Mouse (Mus musculus): ENCODE measurements at regions not wholly inside any gene's neighbourhood (a gene's known extent, or its start where the extent isn't known, plus 50 kb on each side); places are given as distances from the start of the nearest gene placed in this dataset.
"Not testable (repeated sequence)": the region's sequence is repeated elsewhere in the genome, so short reads cannot be mapped to it uniquely, and the experiment has no call there.

GRCm38 (mm10) chr3:5806947-5807575, 56.5 kb downstream of the Gm8797 start:
- DNase-seq: no peak

- DNase-seq: peak; percentile 75
Observed at GRCm38 (mm10) chr3:5811071-5811590, 60.5 kb downstream of the Gm8797 start.

DNA sequence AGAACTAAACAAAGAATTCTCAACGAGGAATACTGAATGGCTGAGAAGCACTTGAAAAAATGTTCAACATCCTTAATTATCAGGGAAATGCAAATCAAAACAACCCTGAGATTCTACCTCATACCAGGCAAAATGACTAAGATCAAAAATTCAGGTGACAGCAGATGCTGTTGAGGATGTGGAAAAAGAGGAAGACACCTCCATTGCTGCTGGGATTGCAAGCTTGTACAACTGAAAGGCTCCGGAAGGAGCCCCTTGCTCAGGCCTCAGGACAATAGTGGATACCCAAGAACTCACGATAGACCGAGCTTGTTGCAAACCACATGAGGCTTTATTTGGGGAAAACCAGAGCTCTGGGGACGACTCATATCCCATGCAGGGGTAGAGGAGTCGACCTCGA, 69.6 kb downstream of the Gm8797 start:
- DNase-seq: not testable (repeated sequence)

GRCm38 (mm10) chr3:5860237-5860636, 109.6 kb downstream of the Gm8797 start:
- peak; percentile 100 for DNase-seq

- DNase-seq: no peak
Observed at GRCm38 (mm10) chr3:5870407-5870806, 119.8 kb downstream of the Gm8797 start.

DNA sequence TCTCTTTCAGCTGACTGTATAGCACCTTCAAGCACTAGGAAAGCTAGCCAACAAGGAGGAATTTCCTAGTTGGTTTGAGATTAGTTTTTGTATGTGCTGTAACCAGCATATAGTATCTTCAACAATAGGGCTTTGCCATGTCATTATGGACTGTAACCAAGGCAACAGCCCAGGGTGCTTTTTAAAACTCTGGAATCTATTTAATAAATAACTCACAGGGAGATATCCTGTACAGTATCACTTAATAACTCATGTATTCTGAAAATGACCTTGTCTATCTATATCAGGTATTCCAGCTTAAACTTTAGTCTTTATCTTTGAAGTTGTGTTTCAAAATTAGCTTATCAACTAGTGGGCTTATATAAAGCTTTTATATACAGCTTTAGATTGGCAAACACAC, 128.5 kb downstream of the Gm8797 start:
- DNase-seq: no peak

- no peak for DNase-seq
Observed at GRCm38 (mm10) chr3:5917536-5917935, 166.9 kb downstream of the Gm8797 start.

DNA sequence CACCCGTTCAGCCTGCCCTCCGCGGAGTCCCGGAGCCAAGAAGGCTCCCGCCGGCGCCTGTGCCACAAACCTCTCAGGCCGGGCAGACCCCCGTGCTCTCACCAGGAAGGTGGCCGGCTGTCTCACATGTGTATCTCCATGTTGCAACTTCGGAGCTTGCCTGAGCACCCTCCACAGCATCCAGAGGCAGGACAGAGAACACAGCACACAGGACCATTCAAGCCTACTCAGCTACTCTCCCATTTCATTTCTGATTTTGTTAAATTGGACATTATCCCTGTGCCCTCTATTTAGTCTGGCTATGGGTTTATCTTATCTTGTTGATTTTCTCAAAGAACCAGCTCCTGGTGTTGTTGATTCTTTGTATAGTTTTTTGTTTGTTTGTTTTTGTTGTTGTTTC, 199.6 kb downstream of the Gm8797 start:
- not testable (repeated sequence) for DNase-seq

DNA sequence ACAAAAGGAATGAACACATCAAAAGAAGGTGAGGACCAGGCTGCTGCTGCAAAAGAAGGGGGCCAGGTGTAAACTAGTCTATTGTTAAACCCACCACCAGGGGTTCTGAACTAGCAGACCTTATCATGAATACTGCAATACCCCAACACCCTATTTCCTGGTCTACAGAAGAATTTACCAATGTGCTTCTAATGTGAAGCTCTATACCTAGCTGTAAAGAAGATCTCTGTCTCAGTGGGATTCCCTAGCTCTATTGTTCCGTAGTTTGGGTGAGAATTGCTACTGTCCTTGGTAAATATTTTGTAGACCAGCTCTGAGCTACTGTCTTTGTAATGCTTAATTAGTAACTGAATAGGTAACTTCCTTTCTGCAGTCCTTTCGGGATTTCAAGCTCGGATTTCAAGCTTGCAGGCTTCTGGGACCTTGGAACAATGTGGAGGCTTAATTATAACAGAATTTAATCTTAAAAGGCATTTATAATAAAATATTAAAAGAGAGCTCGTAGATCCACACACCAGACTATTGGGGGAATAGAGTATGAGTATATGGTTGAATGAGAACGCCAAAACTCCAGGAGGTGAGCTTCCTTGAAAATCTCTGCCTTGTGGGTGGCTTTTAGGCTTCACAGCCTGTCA, 238.5 kb downstream of the Gm8797 start:
- DNase-seq: not testable (repeated sequence)

DNA sequence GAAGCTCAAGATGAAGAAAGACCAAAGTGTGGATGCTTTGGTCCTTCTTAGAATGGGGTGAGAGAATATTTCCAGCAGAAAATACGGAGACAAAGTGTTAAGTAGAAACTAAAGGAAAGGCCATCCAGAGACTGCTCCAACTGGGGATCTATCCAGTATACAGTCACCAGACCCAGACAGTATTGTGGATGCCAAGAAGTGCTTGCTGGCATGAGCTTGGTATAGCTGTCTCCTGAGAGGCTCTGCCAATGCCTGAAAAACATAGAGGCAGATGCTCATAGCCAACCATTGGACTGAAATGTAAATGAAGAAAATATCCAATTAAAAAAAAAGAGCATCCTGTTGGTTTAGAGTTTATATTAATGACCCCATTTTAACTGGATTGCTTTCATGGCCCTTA, 253.8 kb downstream of the Gm8797 start:
- DNase-seq: no peak

DNA sequence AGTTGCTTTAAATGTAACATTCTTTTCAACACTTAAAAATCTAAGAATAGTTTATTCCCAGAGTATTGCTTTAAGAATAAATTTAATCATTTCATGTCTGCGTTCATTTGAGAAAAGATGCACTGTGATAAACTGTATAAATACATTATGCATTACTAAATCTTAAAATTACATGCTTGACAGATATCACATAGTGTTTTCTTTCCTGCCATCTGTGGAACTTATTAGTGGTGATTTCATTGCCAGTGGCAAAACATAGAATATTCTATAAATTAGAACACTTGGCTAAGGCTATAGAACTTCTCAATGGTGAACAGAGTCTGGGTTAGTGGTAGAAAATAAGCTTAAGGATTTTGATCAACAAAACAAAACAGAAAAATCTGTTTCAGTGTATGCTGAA, 268.1 kb downstream of the Gm8797 start:
- no peak for DNase-seq

GRCm38 (mm10) chr3:6041325-6041724, 290.7 kb downstream of the Gm8797 start:
- not testable (repeated sequence) for DNase-seq

DNA sequence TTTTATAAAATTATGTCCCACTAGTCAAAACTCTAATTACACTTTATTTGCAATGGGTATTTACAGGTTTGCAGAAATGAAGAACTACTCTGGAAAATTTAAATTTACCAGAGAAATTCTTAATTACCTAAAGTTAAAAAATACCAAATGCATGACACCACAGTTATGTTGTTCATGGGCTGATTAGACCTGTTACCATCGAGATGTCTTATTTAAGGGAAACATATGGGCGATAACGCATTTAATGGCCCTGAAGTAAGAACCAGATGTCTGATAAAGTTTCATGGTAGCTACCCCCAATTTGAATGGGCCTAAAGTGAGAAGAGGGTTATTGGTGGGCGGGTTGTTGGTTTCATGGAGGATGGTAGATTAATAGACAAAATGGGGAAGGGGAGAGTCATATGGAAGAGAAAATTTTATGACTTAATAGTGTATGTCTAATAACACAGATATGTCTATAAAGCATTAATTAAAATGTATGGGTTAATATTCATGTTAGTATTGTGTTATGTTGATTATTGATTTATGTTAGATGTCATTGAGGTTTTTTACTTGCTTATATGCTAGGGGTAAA, 299.0 kb downstream of the Gm8797 start:
- no peak for DNase-seq

DNA sequence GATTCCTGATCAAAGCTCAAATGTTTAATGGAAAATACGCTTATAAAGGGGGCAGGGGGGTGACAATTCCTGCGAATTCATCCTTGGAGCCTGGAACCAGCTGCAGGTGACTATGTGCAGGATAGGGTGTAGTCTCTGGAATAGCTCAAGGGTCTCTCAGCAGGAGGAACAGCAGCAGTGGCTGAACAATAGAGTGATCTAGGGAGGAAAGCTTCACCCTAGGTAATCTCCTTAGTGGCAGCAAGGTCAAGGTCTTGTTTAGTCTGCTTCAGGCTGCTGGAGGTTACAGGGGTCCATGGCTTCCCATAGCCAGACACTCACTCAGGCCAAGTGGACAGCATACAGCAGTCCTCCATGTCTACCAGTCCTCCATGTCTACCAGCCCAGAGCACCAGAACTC, 301.3 kb downstream of the Gm8797 start:
- no peak for DNase-seq

DNA sequence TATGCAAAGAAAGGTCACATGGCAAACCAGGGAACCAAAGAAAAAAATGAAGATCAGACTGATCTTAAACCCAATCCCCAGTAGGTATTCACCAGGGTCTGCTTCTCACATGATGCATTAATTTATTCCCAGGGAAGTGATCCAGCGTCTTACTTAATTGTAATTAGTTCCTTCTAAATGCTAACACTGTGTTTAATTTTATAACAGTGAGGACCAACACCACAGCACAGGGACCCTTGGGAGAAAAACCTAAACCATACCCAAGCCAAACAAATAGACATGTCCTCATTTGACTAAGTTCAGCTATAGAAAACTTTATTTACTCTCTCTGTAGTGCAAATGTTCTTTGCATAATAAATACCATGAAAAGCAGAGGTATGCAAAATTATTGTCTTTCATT, 333.2 kb downstream of the Gm8797 start:
- DNase-seq: no peak

DNA sequence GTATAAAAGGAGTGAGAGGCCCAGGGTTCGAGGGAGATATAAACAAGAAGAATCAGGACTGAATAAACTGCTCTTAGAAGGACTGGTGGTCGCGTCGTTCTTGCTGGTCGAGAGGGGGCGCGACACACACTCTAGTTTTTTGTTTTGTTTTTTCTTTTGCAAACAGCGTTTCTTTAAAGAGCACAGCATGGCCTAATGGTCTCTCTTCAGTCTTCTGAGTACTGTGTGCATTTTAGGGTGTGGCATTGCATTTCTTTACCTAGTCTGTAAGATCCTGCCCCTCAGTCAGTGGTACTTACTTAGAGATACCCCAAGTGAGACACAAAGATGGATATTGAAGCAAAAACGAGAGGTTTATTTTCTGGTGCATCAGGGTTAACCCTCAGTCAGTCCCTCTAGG, 336.7 kb downstream of the Gm8797 start:
- DNase-seq: no peak

DNA sequence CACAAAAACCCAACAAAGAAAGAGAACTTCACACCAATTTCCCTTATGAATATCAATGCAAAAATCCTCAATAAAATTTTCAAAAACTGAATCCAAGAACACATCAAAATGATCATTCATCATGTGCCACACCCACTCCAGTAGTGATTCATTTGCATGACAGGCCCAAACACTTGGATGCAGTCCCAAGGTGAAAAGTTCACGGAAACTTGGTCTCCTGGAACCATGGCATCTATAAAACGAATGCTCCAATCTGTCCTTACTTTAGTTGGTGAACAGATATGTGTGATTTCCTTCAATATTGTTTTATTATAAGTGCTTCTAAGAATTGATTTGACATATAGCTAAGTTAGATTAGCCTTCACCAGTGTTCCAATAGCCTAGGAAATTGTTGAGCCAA, 343.3 kb downstream of the Gm8797 start:
- DNase-seq: peak; percentile 13

GRCm38 (mm10) chr3:6094410-6094809, 343.8 kb downstream of the Gm8797 start:
- DNase-seq: not testable (repeated sequence)

DNA sequence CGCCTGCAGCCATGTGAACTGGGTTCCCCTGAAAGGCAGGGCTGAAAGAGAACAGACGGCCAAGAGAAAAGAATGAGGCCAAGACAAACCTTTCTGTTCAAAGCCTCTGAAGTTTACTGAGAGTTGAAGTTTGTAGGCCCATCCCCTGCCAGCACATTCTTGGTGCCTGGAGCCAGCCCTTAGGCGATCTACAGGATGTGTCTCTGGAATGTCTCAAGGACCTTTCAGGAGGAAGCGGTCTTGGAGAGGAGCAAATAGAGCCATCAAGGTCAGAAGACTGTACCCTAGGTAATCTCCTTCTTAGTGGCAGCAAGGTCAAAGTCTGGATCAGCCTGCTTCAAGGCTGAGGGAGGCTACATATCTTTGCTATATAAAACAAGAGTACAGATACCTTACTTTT, 350.3 kb downstream of the Gm8797 start:
- DNase-seq: no peak

DNA sequence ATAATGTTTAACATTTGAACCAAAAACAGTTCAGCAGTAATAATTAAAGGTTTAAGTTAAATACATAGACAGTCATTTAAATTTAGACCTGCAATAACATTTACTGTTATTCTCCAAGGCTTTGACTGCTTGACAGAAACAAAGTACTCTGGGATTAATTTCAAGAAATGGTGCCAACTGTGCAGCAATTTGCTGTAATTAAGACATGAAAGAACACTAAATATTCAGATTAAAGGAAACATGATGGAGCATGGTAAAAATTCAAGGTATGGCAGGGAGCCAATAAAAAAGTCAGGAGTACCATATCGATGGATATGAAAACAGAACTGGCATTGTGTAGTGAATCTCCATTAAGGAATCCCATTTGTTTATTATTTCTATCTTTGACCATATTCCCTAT, 352.3 kb downstream of the Gm8797 start:
- no peak for DNase-seq

DNA sequence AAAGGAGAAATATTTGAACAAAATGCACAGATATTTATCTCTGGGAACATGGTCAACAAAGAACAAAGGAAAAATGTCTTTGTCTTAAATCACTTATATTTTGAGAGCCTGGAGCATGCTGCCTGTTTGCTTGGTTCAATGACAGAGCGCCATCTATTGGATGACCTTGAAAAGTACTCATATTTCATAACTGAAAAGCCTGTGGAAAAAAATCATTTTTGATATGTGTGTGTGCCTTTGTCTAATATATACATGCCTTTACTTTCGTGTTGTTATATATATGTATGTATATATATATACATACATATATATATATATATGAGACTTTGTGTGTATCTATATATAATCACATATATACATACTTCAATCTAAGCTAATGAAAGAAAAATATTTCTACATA, 356.1 kb downstream of the Gm8797 start:
- no peak for DNase-seq

- no peak for DNase-seq
Observed at GRCm38 (mm10) chr3:6107377-6108155, 357.0 kb downstream of the Gm8797 start.

- no peak for DNase-seq
Observed at GRCm38 (mm10) chr3:6118721-6119120, 368.1 kb downstream of the Gm8797 start.
